Mouse (Mus musculus): ENCODE measurements around the gene Osbpl8. TPM values are rescaled to one million over a fixed set of nuclear protein-coding genes. Genes with fewer than 3 reads are reported as not detected.
"Not testable (repeated sequence)": the region's sequence is repeated elsewhere in the genome, so short reads cannot be mapped to it uniquely, and the experiment has no call there.

Osbpl8 gene
- polyA plus RNA-seq, 1 experiment from 2014 or later = 11.8 TPM

DNA sequence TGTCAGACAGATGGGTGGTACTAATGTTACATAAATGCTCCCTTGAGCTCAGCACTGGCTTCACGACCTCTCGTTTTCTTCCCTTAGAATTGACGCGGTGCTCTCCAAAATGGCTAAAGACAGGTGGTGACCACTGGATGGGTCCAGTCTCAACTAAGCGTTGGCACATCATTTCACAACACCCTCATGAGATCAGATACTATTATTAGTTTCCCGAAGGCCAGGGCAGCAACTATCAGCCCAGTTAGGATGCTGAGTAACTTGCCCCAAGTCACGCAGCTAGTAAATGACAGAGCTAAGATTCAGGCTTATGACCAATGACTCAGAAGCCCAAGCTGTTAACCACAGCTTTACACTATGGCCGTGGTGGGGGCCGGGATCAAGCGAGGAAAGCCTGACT lies 37.2 kb upstream of the Osbpl8 start:
- no peak overlapping the region for H3K27ac ChIP-seq (ENCODE audit: low read depth, low read length)
- ATAC-seq (ENCODE audit: insufficient read depth, low FRiP score, low TSS enrichment) = no peak
- 87% methylated on average over 10 of the region's 10 CpGs for WGBS

DNA sequence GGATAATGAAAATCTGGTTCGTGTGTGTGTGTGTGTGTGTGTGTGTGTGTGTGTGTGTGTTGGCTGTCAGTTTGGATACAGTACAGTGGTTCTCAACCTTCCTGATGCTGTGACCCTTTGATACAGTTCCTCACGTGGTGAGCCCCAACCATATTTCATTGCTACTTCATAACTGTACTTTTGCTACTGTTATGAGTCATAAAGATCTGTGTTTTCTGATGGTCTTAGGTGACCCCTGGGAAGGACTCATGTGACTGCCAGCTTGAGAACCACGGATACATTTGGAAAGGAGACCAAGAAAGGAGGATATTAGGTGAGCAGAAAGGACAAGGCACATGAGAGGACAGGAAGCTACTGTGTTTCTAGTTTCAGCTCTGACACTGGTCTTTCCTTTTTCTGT lies 36.1 kb upstream of the Osbpl8 start:
- H3K9ac ChIP-seq (ENCODE audit: low read length) = no peak overlapping the region
- WGBS = 73% methylated on average over 3 of the region's 3 CpGs
- ATAC-seq (ENCODE audit: insufficient read depth, low FRiP score, low TSS enrichment) (no peak), DNase-seq (ENCODE audit: low spot score) (no peak)
- no peak overlapping the region for H3K27ac ChIP-seq (ENCODE audit: low read depth, low read length)
- no peaks in the 10 kb centered on the region for H3K4me1 ChIP-seq (ENCODE audit: control insufficient read depth, insufficient read depth, low read length)
- H3K27me3 ChIP-seq (ENCODE audit: control insufficient read depth, insufficient read depth, low read length) = no peaks in the 10 kb centered on the region
- H3K9me3 ChIP-seq (ENCODE audit: control insufficient read depth, low read length) = no peaks in the 10 kb centered on the region
- H3K36me3 ChIP-seq (ENCODE audit: control insufficient read depth, insufficient read depth, low read length) = no peaks in the 10 kb centered on the region
- no peak overlapping the region for H3K4me3 ChIP-seq (ENCODE audit: low read depth, low read length)
- no peak overlapping the region for H3K4me2 ChIP-seq (ENCODE audit: low read depth)

More for the DNA sequence above, 37.2 kb upstream of the Osbpl8 start:
- no peaks in the 10 kb centered on the region for H3K9me3 ChIP-seq (ENCODE audit: control insufficient read depth, low read length)
- H3K4me3 ChIP-seq (ENCODE audit: low read depth, low read length) = no peak overlapping the region
- no peak overlapping the region for H3K9ac ChIP-seq (ENCODE audit: low read length)
- H3K4me2 ChIP-seq (ENCODE audit: low read depth) = no peak overlapping the region
- no peaks in the 10 kb centered on the region for H3K36me3 ChIP-seq (ENCODE audit: control insufficient read depth, insufficient read depth, low read length)
- no peak for DNase-seq (ENCODE audit: low spot score)
- H3K4me1 ChIP-seq (ENCODE audit: control insufficient read depth, insufficient read depth, low read length) = no peaks in the 10 kb centered on the region
- no peaks in the 10 kb centered on the region for H3K27me3 ChIP-seq (ENCODE audit: control insufficient read depth, insufficient read depth, low read length)

DNA sequence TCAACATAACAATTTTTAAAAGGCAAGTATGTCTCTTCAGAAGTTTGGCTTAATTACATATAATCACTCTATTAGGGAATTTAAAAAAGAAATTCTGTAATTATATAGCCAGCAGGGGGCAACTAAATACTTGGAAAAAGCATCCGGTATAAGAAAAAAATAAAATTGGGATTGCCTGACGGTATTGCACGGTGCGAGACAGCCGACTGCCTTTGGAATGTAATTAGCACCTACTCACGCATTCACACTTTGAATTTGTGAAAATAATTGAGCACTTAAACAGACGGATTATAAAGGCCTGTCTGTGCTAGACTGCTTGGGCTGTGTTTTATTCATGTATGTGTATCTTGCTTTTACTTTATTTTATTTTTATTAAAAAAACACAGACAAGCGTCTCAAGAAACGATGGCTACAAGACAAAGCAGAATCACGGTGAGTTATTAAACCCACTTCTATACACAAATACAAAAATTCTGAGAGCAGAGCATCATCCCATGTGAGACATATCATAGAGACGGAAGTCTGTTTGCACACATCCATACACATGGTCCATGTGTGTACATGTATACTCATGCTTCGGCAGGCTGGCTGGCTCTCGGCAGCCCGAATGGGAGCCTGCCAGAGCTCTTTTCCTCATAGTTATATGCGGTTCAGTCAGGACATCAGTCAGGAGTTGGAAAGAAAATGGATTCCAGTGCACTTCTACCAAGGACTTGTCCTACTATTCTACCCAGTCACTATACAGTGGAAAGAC lies 34.5 kb upstream of the Osbpl8 start:
- Histone ChIP-seq H3K9me3 (ENCODE audit: control insufficient read depth, low read length) (no peaks in the 10 kb centered on the region), H3K9ac (ENCODE audit: low read length) (no peak overlapping the region), H3K36me3 (ENCODE audit: control insufficient read depth, insufficient read depth, low read length) (no peaks in the 10 kb centered on the region), H3K27ac (ENCODE audit: low read depth, low read length) (no peak overlapping the region), H3K4me2 (ENCODE audit: low read depth) (no peak overlapping the region), H3K4me3 (ENCODE audit: low read depth, low read length) (no peak overlapping the region), H3K27me3 (ENCODE audit: control insufficient read depth, insufficient read depth, low read length) (no peaks in the 10 kb centered on the region), H3K4me1 (ENCODE audit: control insufficient read depth, insufficient read depth, low read length) (no peaks in the 10 kb centered on the region)
- WGBS = 89% methylated on average over 15 of the region's 15 CpGs
- no peak for DNase-seq (ENCODE audit: low spot score)
- no peak for ATAC-seq (ENCODE audit: insufficient read depth, low FRiP score, low TSS enrichment)

DNA sequence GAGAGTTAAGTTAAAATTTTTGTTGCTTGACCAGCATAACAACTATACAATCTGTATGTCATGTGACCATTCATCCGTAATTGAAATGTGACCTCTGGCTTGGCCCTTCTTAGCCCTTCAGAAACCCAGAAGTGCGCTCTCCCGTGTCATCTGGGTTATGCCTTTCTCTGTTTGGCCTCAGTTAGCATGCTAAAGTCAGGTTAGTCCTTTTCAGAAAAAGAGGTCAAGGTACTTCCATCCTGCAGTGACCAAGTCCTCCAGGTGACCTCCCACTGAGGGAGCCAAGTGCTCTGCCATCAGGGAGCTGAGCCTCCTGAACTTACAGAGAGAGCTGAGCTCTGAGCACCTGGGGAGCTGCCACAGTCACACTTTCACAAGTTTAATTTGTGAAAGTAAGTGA lies 33.7 kb upstream of the Osbpl8 start:
- Histone ChIP-seq H3K4me3 (ENCODE audit: low read depth, low read length) (no peak overlapping the region), H3K27ac (ENCODE audit: low read depth, low read length) (no peak overlapping the region), H3K36me3 (ENCODE audit: control insufficient read depth, insufficient read depth, low read length) (no peaks in the 10 kb centered on the region), H3K9ac (ENCODE audit: low read length) (no peak overlapping the region), H3K27me3 (ENCODE audit: control insufficient read depth, insufficient read depth, low read length) (no peaks in the 10 kb centered on the region), H3K9me3 (ENCODE audit: control insufficient read depth, low read length) (no peaks in the 10 kb centered on the region), H3K4me2 (ENCODE audit: low read depth) (no peak overlapping the region), H3K4me1 (ENCODE audit: control insufficient read depth, insufficient read depth, low read length) (no peaks in the 10 kb centered on the region)
- WGBS = 66% methylated on average over 3 of the region's 3 CpGs
- no peak for DNase-seq (ENCODE audit: low spot score)
- ATAC-seq (ENCODE audit: insufficient read depth, low FRiP score, low TSS enrichment) = no peak

DNA sequence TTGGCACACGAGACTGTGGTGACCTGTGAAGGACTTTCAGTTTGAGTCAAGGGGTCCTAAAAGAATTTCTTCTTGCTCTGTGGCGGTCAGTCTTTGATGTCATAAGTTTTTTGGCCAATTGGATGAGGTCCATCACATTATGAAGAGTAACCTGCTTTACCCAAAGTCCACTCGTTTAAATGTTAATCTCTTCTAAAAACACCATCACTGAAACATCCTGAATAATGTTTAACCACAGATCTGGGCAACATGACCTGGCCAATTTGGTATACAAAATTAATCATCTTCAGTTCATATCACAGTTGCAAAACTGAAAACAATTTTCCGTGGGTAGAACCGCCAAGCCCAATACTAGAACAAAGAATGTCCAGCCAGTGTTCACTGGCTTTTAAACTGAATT lies 31.3 kb upstream of the Osbpl8 start:
- WGBS = 92% methylated on average over 5 of the region's 5 CpGs
- no peaks in the 10 kb centered on the region for H3K9me3 ChIP-seq (ENCODE audit: control insufficient read depth, low read length)
- H3K4me1 ChIP-seq (ENCODE audit: control insufficient read depth, insufficient read depth, low read length) = no peaks in the 10 kb centered on the region
- H3K36me3 ChIP-seq (ENCODE audit: control insufficient read depth, insufficient read depth, low read length) = no peaks in the 10 kb centered on the region
- H3K4me2 ChIP-seq (ENCODE audit: low read depth) = no peak overlapping the region
- H3K9ac ChIP-seq (ENCODE audit: low read length) = no peak overlapping the region
- no peak overlapping the region for H3K27ac ChIP-seq (ENCODE audit: low read depth, low read length)
- ATAC-seq (ENCODE audit: insufficient read depth, low FRiP score, low TSS enrichment) = no peak
- H3K4me3 ChIP-seq (ENCODE audit: low read depth, low read length) = no peak overlapping the region
- DNase-seq (ENCODE audit: low spot score) = no peak
- no peaks in the 10 kb centered on the region for H3K27me3 ChIP-seq (ENCODE audit: control insufficient read depth, insufficient read depth, low read length)

DNA sequence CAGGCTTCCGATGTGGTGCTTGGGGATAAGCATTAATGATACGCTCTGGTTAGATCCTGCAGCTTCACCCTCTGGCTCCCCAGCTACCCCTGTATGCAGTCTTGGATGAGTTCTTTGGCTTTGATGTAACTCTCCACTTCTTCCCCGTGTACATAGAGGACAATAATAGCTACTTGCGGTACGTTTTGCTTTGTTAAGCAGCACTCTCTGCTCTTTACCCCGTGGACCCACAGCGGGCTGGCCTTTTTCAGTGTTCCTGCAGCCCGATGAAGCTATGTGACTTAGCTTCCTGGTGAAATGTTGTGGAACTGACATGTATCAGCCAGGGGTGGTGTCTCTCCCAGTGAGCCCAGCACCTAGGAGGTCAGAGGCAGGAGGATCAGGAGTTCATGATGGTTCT lies 30.6 kb upstream of the Osbpl8 start:
- H3K36me3 ChIP-seq (ENCODE audit: control insufficient read depth, insufficient read depth, low read length) = no peaks in the 10 kb centered on the region
- DNase-seq (ENCODE audit: low spot score) (no peak), ATAC-seq (ENCODE audit: insufficient read depth, low FRiP score, low TSS enrichment) (no peak)
- no peak overlapping the region for H3K4me3 ChIP-seq (ENCODE audit: low read depth, low read length)
- H3K4me1 ChIP-seq (ENCODE audit: control insufficient read depth, insufficient read depth, low read length) = no peaks in the 10 kb centered on the region
- H3K27ac ChIP-seq (ENCODE audit: low read depth, low read length) = no peak overlapping the region
- H3K9ac ChIP-seq (ENCODE audit: low read length) = no peak overlapping the region
- no peak overlapping the region for H3K4me2 ChIP-seq (ENCODE audit: low read depth)
- WGBS = 82% methylated on average over 8 of the region's 8 CpGs
- no peaks in the 10 kb centered on the region for H3K27me3 ChIP-seq (ENCODE audit: control insufficient read depth, insufficient read depth, low read length)
- no peaks in the 10 kb centered on the region for H3K9me3 ChIP-seq (ENCODE audit: control insufficient read depth, low read length)

- no peak for DNase-seq (ENCODE audit: low spot score)
- ATAC-seq (ENCODE audit: insufficient read depth, low FRiP score, low TSS enrichment) = no peak
- Histone ChIP-seq H3K27ac (ENCODE audit: low read depth, low read length) (no peak overlapping the region), H3K36me3 (ENCODE audit: control insufficient read depth, insufficient read depth, low read length) (no peaks in the 10 kb centered on the region), H3K4me2 (ENCODE audit: low read depth) (no peak overlapping the region), H3K4me3 (ENCODE audit: low read depth, low read length) (no peak overlapping the region), H3K27me3 (ENCODE audit: control insufficient read depth, insufficient read depth, low read length) (no peaks in the 10 kb centered on the region), H3K9me3 (ENCODE audit: control insufficient read depth, low read length) (no peaks in the 10 kb centered on the region), H3K4me1 (ENCODE audit: control insufficient read depth, insufficient read depth, low read length) (no peaks in the 10 kb centered on the region), H3K9ac (ENCODE audit: low read length) (no peak overlapping the region)
- 87% methylated on average over 9 of the region's 9 CpGs for WGBS
These were observed 30.1 kb upstream of the Osbpl8 start for GRCm38 (mm10) chr10:111134412-111134957.

- DNase-seq (ENCODE audit: low spot score) = not testable (repeated sequence)
- WGBS = 82% methylated on average over 4 of the region's 5 CpGs
These were observed 28.2 kb upstream of the Osbpl8 start for GRCm38 (mm10) chr10:111136306-111136705.

DNA sequence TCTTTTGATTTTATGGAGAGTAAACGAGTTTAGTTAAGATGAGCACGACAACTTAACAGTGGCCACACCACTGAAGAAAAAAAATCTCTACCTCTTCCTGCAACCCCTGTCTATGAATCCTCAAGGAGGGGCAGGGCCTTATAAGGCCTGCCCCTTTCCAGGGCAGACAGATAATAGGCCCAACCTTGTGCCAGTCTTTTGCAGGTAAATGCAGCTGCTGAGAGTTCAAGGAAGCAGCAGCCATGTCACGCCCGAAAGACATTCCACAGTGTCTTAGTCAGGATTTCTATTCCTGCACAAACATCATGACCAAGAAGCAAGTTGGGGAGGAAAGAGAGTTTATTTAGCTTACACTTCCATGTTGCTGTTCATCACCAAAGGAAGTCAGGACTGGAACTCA lies 26.6 kb upstream of the Osbpl8 start:
- WGBS = 84% methylated on average over 4 of the region's 4 CpGs
- H3K27me3 ChIP-seq (ENCODE audit: control insufficient read depth, insufficient read depth, low read length) = no peaks in the 10 kb centered on the region
- H3K4me3 ChIP-seq (ENCODE audit: low read depth, low read length) = no peak overlapping the region

More at GRCm38 (mm10) chr10:111136306-111136705, 28.2 kb upstream of the Osbpl8 start:
- not testable (repeated sequence) for H3K9ac ChIP-seq (ENCODE audit: low read length); H3K36me3 ChIP-seq (ENCODE audit: control insufficient read depth, insufficient read depth, low read length); ATAC-seq (ENCODE audit: insufficient read depth, low FRiP score, low TSS enrichment); H3K4me1 ChIP-seq (ENCODE audit: control insufficient read depth, insufficient read depth, low read length); H3K4me2 ChIP-seq (ENCODE audit: low read depth); H3K4me3 ChIP-seq (ENCODE audit: low read depth, low read length); H3K27me3 ChIP-seq (ENCODE audit: control insufficient read depth, insufficient read depth, low read length); H3K27ac ChIP-seq (ENCODE audit: low read depth, low read length); H3K9me3 ChIP-seq (ENCODE audit: control insufficient read depth, low read length)

More for the DNA sequence above, 26.6 kb upstream of the Osbpl8 start:
- no peak overlapping the region for H3K27ac ChIP-seq (ENCODE audit: low read depth, low read length)
- H3K9me3 ChIP-seq (ENCODE audit: control insufficient read depth, low read length) = no peaks in the 10 kb centered on the region
- H3K4me1 ChIP-seq (ENCODE audit: control insufficient read depth, insufficient read depth, low read length) = no peaks in the 10 kb centered on the region
- DNase-seq (ENCODE audit: low spot score) (no peak), ATAC-seq (ENCODE audit: insufficient read depth, low FRiP score, low TSS enrichment) (no peak)
- no peak overlapping the region for H3K9ac ChIP-seq (ENCODE audit: low read length)
- H3K4me2 ChIP-seq (ENCODE audit: low read depth) = no peak overlapping the region
- H3K36me3 ChIP-seq (ENCODE audit: control insufficient read depth, insufficient read depth, low read length) = no peaks in the 10 kb centered on the region

Data from neural tube, embryonic 11.5 days (tissue).